Mouse (Mus musculus) forebrain, embryonic 16.5 days (tissue): ENCODE data around the gene Ednrb. TPM values are rescaled to one million over a fixed set of nuclear protein-coding genes. Genes with fewer than 3 reads are reported as not detected.

ENCODE experiments used
- polyA plus RNA-seq: library from polyadenylated mRNA; unstranded; fragments of >200 nt; fragmentation: Nextera tagmentation; extraction: Ambion mirVana; gene quantifications from 2 replicates; pipeline ENCODE4 v1.2.1, GENCODE M21; 2015

The Ednrb gene
- polyA plus RNA-seq, 1 experiment from 2014 or later = 46.1 TPM

Other genes starting within 250 kb of the Ednrb start
- 20.6 and 29.6 TPM in 2 replicates for gene Slain1, start 194.2 kb downstream of the Ednrb start, polyA plus RNA-seq